Mouse (Mus musculus): ENCODE results near the gene Lgmn.

Lgmn gene

GRCm38 (mm10) chr12:102346507-102346906 is 93.1 kb downstream of the Lgmn start:
- peak; percentile 33 for DNase-seq (ENCODE audit: low read depth, low spot score)

- DNase-seq (ENCODE audit: low read depth, low spot score) = no peak
Measured at GRCm38 (mm10) chr12:102345031-102345815, 94.4 kb downstream of the Lgmn start.

Data from retina, postnatal 7 days (tissue).